Mouse (Mus musculus): ENCODE data around the gene Mapt. TPM values are rescaled to one million over a fixed set of nuclear protein-coding genes. Genes with fewer than 3 reads are reported as not detected.

Gene Mapt
- polyA plus RNA-seq, 1 experiment = 8.0 TPM

GRCm38 (mm10) chr11:104271876-104272275 lies 40.7 kb downstream of the Mapt start:
- Histone ChIP-seq H3K27me3 (ENCODE audit: control insufficient read depth, insufficient read depth, insufficient read length) (no peaks in the 10 kb centered on the region), H3K4me3 (no peak overlapping the region), H3K36me3 (ENCODE audit: control insufficient read depth, insufficient read depth) (no peaks in the 10 kb centered on the region), H3ac (ENCODE audit: control insufficient read depth, insufficient read length) (no peak overlapping the region), H3K4me2 (ENCODE audit: low read depth) (peak overlapping the region; percentile 32), H3K79me2 (ENCODE audit: control insufficient read depth, insufficient read depth) (no peaks in the 10 kb centered on the region)
- no peak for TF ChIP-seq MYOD1 (IDR thresholded peaks at IDR 0.05; ENCODE audit: control insufficient read depth in 1 of 3, insufficient read length in 2 of 3, low read depth in 2 of 3)
- no peak for TF ChIP-seq TCF12 (IDR thresholded peaks at IDR 0.05; ENCODE audit: insufficient read depth, poor library complexity, severe bottlenecking)
- TF ChIP-seq E2F4 (IDR thresholded peaks at IDR 0.05; ENCODE audit: insufficient read depth) = no peak
- no peak for TF ChIP-seq MAX (IDR thresholded peaks at IDR 0.05; ENCODE audit: low read depth)
- TF ChIP-seq CEBPB (IDR thresholded peaks at IDR 0.05; ENCODE audit: insufficient read depth, poor library complexity, severe bottlenecking) = no peak
- TF ChIP-seq REST (IDR thresholded peaks at IDR 0.05; ENCODE audit: insufficient read depth, insufficient read length) = no peak
- no peak for TF ChIP-seq TCF3 (IDR thresholded peaks at IDR 0.05; ENCODE audit: insufficient read length, low read depth)
- TF ChIP-seq POLR2AphosphoS2 (IDR thresholded peaks at IDR 0.05; ENCODE audit: insufficient read length, low read depth) = no peak
- TF ChIP-seq POLR2A (IDR thresholded peaks at IDR 0.05; ENCODE audit: insufficient read length, low read depth) = no peak
- TF ChIP-seq MYOG (IDR thresholded peaks at IDR 0.05; ENCODE audit: control insufficient read depth in 1 of 3, insufficient read depth in 1 of 3, insufficient read length in 2 of 3, low read depth in 2 of 3) = no peak
- TF ChIP-seq USF1 (IDR thresholded peaks at IDR 0.05; ENCODE audit: low read depth) = no peak
- no peak for TF ChIP-seq SRF (IDR thresholded peaks at IDR 0.05; ENCODE audit: control insufficient read depth, insufficient read length, low read depth)

GRCm38 (mm10) chr11:104272352-104272751 lies 41.2 kb downstream of the Mapt start:
- H3K79me2 ChIP-seq (ENCODE audit: control insufficient read depth, insufficient read depth) = no peaks in the 10 kb centered on the region
- no peaks in the 10 kb centered on the region for H3K27me3 ChIP-seq (ENCODE audit: control insufficient read depth, insufficient read depth, insufficient read length)
- peak in 2 of 3 experiments; percentile 34 to 69 for TF ChIP-seq MYOG (IDR thresholded peaks at IDR 0.05; ENCODE audit: control insufficient read depth in 1 of 3, insufficient read depth in 1 of 3, insufficient read length in 2 of 3, low read depth in 2 of 3)
- peak; percentile 10 for TF ChIP-seq MAX (IDR thresholded peaks at IDR 0.05; ENCODE audit: low read depth)
- TF ChIP-seq MYOD1 (IDR thresholded peaks at IDR 0.05; ENCODE audit: control insufficient read depth in 1 of 3, insufficient read length in 2 of 3, low read depth in 2 of 3) = peak in 1 of 3 experiments; percentile 46
- TF ChIP-seq USF1 (IDR thresholded peaks at IDR 0.05; ENCODE audit: low read depth) = peak; percentile 81
- no peak for TF ChIP-seq POLR2AphosphoS2 (IDR thresholded peaks at IDR 0.05; ENCODE audit: insufficient read length, low read depth)
- TF ChIP-seq TCF12 (IDR thresholded peaks at IDR 0.05; ENCODE audit: insufficient read depth, poor library complexity, severe bottlenecking) = no peak
- peak overlapping the region; percentile 32 for H3K4me2 ChIP-seq (ENCODE audit: low read depth)
- no peak overlapping the region for H3K4me3 ChIP-seq
- no peak overlapping the region for H3ac ChIP-seq (ENCODE audit: control insufficient read depth, insufficient read length)
- H3K36me3 ChIP-seq (ENCODE audit: control insufficient read depth, insufficient read depth) = no peaks in the 10 kb centered on the region

GRCm38 (mm10) chr11:104275765-104276164 lies 44.6 kb downstream of the Mapt start:
- Histone ChIP-seq H3K4me3 (no peak overlapping the region), H3K79me2 (ENCODE audit: control insufficient read depth, insufficient read depth) (no peaks in the 10 kb centered on the region), H3K36me3 (ENCODE audit: control insufficient read depth, insufficient read depth) (no peaks in the 10 kb centered on the region), H3ac (ENCODE audit: control insufficient read depth, insufficient read length) (no peak overlapping the region), H3K27me3 (ENCODE audit: control insufficient read depth, insufficient read depth, insufficient read length) (no peaks in the 10 kb centered on the region), H3K4me2 (ENCODE audit: low read depth) (no peak overlapping the region)
- TF ChIP-seq REST (IDR thresholded peaks at IDR 0.05; ENCODE audit: insufficient read depth, insufficient read length) = no peak
- TF ChIP-seq MAX (IDR thresholded peaks at IDR 0.05; ENCODE audit: low read depth) = no peak
- TF ChIP-seq POLR2A (IDR thresholded peaks at IDR 0.05; ENCODE audit: insufficient read length, low read depth) = no peak
- no peak for TF ChIP-seq E2F4 (IDR thresholded peaks at IDR 0.05; ENCODE audit: insufficient read depth)
- no peak for TF ChIP-seq CEBPB (IDR thresholded peaks at IDR 0.05; ENCODE audit: insufficient read depth, poor library complexity, severe bottlenecking)
- no peak for TF ChIP-seq TCF12 (IDR thresholded peaks at IDR 0.05; ENCODE audit: insufficient read depth, poor library complexity, severe bottlenecking)
- TF ChIP-seq POLR2AphosphoS2 (IDR thresholded peaks at IDR 0.05; ENCODE audit: insufficient read length, low read depth) = no peak
- no peak for TF ChIP-seq USF1 (IDR thresholded peaks at IDR 0.05; ENCODE audit: low read depth)
- TF ChIP-seq MYOG (IDR thresholded peaks at IDR 0.05; ENCODE audit: control insufficient read depth in 1 of 3, insufficient read depth in 1 of 3, insufficient read length in 2 of 3, low read depth in 2 of 3) = no peak
- TF ChIP-seq MYOD1 (IDR thresholded peaks at IDR 0.05; ENCODE audit: control insufficient read depth in 1 of 3, insufficient read length in 2 of 3, low read depth in 2 of 3) = no peak
- TF ChIP-seq TCF3 (IDR thresholded peaks at IDR 0.05; ENCODE audit: insufficient read length, low read depth) = no peak
- no peak for TF ChIP-seq SRF (IDR thresholded peaks at IDR 0.05; ENCODE audit: control insufficient read depth, insufficient read length, low read depth)

- Histone ChIP-seq H3K36me3 (ENCODE audit: control insufficient read depth, insufficient read depth) (no peaks in the 10 kb centered on the region), H3K27me3 (ENCODE audit: control insufficient read depth, insufficient read depth, insufficient read length) (no peaks in the 10 kb centered on the region), H3K4me2 (ENCODE audit: low read depth) (no peak overlapping the region), H3ac (ENCODE audit: control insufficient read depth, insufficient read length) (no peak overlapping the region), H3K79me2 (ENCODE audit: control insufficient read depth, insufficient read depth) (no peaks in the 10 kb centered on the region), H3K4me3 (no peak overlapping the region)
- TF ChIP-seq TCF3 (IDR thresholded peaks at IDR 0.05; ENCODE audit: insufficient read length, low read depth) (no peak), MYOD1 (IDR thresholded peaks at IDR 0.05; ENCODE audit: control insufficient read depth in 1 of 3, insufficient read length in 2 of 3, low read depth in 2 of 3) (no peak), POLR2A (IDR thresholded peaks at IDR 0.05; ENCODE audit: insufficient read length, low read depth) (no peak), MAX (IDR thresholded peaks at IDR 0.05; ENCODE audit: low read depth) (no peak), MYOG (IDR thresholded peaks at IDR 0.05; ENCODE audit: control insufficient read depth in 1 of 3, insufficient read depth in 1 of 3, insufficient read length in 2 of 3, low read depth in 2 of 3) (no peak), USF1 (IDR thresholded peaks at IDR 0.05; ENCODE audit: low read depth) (no peak), CEBPB (IDR thresholded peaks at IDR 0.05; ENCODE audit: insufficient read depth, poor library complexity, severe bottlenecking) (no peak), TCF12 (IDR thresholded peaks at IDR 0.05; ENCODE audit: insufficient read depth, poor library complexity, severe bottlenecking) (no peak), POLR2AphosphoS2 (IDR thresholded peaks at IDR 0.05; ENCODE audit: insufficient read length, low read depth) (no peak), REST (IDR thresholded peaks at IDR 0.05; ENCODE audit: insufficient read depth, insufficient read length) (no peak), SRF (IDR thresholded peaks at IDR 0.05; ENCODE audit: control insufficient read depth, insufficient read length, low read depth) (no peak), E2F4 (IDR thresholded peaks at IDR 0.05; ENCODE audit: insufficient read depth) (no peak)
Observed at GRCm38 (mm10) chr11:104278222-104278621, 47.0 kb downstream of the Mapt start.
